Mouse (Mus musculus) heart, embryonic 14.5 days (tissue): ENCODE measurements around the gene Ccdc84. TPM values are rescaled to one million over a fixed set of nuclear protein-coding genes. Genes with fewer than 3 reads are reported as not detected.

Source experiments
- microRNA-seq: library from miRNA; unstranded; fragments of <30 nt; microRNA quantifications from one replicate; pipeline ENCODE4, GENCODE M21; 2016
- polyA plus RNA-seq: library from polyadenylated mRNA; unstranded; fragments of >200 nt; fragmentation: Nextera tagmentation; extraction: Ambion mirVana; gene quantifications from 2 replicates; pipeline ENCODE4 v1.2.1, GENCODE M21; 2014

Gene Ccdc84
- polyA plus RNA-seq, 1 experiment from 2014 or later = 19.5 TPM

Small RNAs within 50 kb of the gene (microRNA-seq; reads per million reads assigned to microRNA genes)
- gene Mir7085 = not detected

Other genes starting within 250 kb of the Ccdc84 start
- 12.7 and 13.7 TPM in 2 replicates for gene Cbl, start 184.5 kb downstream of the Ccdc84 start, polyA plus RNA-seq
- not detected in 2 replicates for gene Ccdc153, start 177.9 kb downstream of the Ccdc84 start, polyA plus RNA-seq
- not detected in 2 replicates for gene Pdzd3, start 167.1 kb downstream of the Ccdc84 start, polyA plus RNA-seq
- gene Nlrx1, start 150.0 kb downstream of the Ccdc84 start, polyA plus RNA-seq = 7.0 and 7.3 TPM in 2 replicates
- 1.3 and 2.7 TPM in 2 replicates for gene Abcg4, start 130.0 kb downstream of the Ccdc84 start, polyA plus RNA-seq
- 10.5 and 12.1 TPM in 2 replicates for gene Hinfp, start 112.9 kb downstream of the Ccdc84 start, polyA plus RNA-seq
- 5.4 and 7.7 TPM in 2 replicates for gene C2cd2l, start 98.3 kb downstream of the Ccdc84 start, polyA plus RNA-seq
- 34.7 and 37.8 TPM in 2 replicates for gene Dpagt1, start 92.5 kb downstream of the Ccdc84 start, polyA plus RNA-seq
- 153 and 167 TPM in 2 replicates for gene H2afx, start 83.9 kb downstream of the Ccdc84 start, polyA plus RNA-seq
- 110 and 112 TPM in 2 replicates for gene Hmbs, start 74.3 kb downstream of the Ccdc84 start, polyA plus RNA-seq
- gene Vps11, start 56.9 kb downstream of the Ccdc84 start, polyA plus RNA-seq = 17.8 and 21.4 TPM in 2 replicates
- gene Hyou1, start 39.1 kb downstream of the Ccdc84 start, polyA plus RNA-seq = 12.7 and 12.9 TPM in 2 replicates
- gene Slc37a4, start 21.7 kb downstream of the Ccdc84 start, polyA plus RNA-seq = 32.0 and 35.7 TPM in 2 replicates
- 1,406 and 1,617 TPM in 2 replicates for gene Rps25, start 11.4 kb downstream of the Ccdc84 start, polyA plus RNA-seq
- 74.0 and 85.4 TPM in 2 replicates for gene Trappc4, start 11.0 kb downstream of the Ccdc84 start, polyA plus RNA-seq
- gene Foxr1, start 22.6 kb upstream of the Ccdc84 start, polyA plus RNA-seq = not detected in 2 replicates
- not detected in 2 replicates for gene Upk2, start 36.4 kb upstream of the Ccdc84 start, polyA plus RNA-seq
- 12.1 and 12.5 TPM in 2 replicates for gene Bcl9l, start 64.3 kb upstream of the Ccdc84 start, polyA plus RNA-seq
- gene Cxcr5, start 143.3 kb upstream of the Ccdc84 start, polyA plus RNA-seq = not detected in 2 replicates
- 12.9 and 14.9 TPM in 2 replicates for gene Ddx6, start 186.3 kb upstream of the Ccdc84 start, polyA plus RNA-seq